8 mouse cellular contexts compared by ENCODE assay signal in genomic region chr10:70519640-70520099, GRCm38 (mm10).
DNase-seq lines count a peak whose midpoint lies in the region; ATAC-seq lines count a peak whose summit lies in the region.

No protein-coding gene starts in this region.

- H3K27ac ChIP-seq in forebrain, embryonic 16.5 days (ENCODE audit: low read length): no peak overlapping the region; the same call in 1 of the 2 replicates
- peak overlapping the region; percentile 77 for H3K27ac ChIP-seq in midbrain, embryonic 13.5 days

- peaks cover 26% of the 10 kb centered on the region for H3K4me1 ChIP-seq in forebrain, embryonic 16.5 days (replicated peaks; ENCODE audit: control insufficient read depth, insufficient read depth, low read length)
- peaks cover 30% of the 10 kb centered on the region for H3K4me1 ChIP-seq in midbrain, embryonic 13.5 days (replicated peaks)

- 6% methylated on average over 14 of the region's 14 CpGs for WGBS in forebrain, embryonic 16.5 days
- 7% methylated on average over 14 of the region's 14 CpGs for WGBS in midbrain, embryonic 13.5 days

- peak overlapping the region; percentile 76 for H3K4me2 ChIP-seq in forebrain, embryonic 16.5 days (ENCODE audit: low read length)
- H3K4me2 ChIP-seq in midbrain, embryonic 13.5 days (replicated peaks): peak overlapping the region; percentile 77

- H3K4me3 ChIP-seq in forebrain, embryonic 16.5 days (replicated peaks; ENCODE audit: low read length): peak overlapping the region; percentile 49
- peak overlapping the region; percentile 50 for H3K4me3 ChIP-seq in midbrain, embryonic 13.5 days (replicated peaks)

- H3K36me3 ChIP-seq in forebrain, embryonic 16.5 days (ENCODE audit: control insufficient read depth, insufficient read depth): no peaks in the 10 kb centered on the region
- H3K36me3 ChIP-seq in midbrain, embryonic 13.5 days: 0 out of 2 replicates have a peak, but pooled peaks cover 19% of the 10 kb centered on the region

- H3K27me3 ChIP-seq in forebrain, embryonic 16.5 days (replicated peaks; ENCODE audit: control insufficient read depth, insufficient read depth, low read length): no peaks in the 10 kb centered on the region
- no peaks in the 10 kb centered on the region; the same call in 1 of the 2 replicates for H3K27me3 ChIP-seq in midbrain, embryonic 13.5 days

- no peak for ATAC-seq in forebrain, embryonic 16.5 days
- ATAC-seq in midbrain, embryonic 13.5 days: peak; percentile 46
- no peak for ATAC-seq in CD4-positive, CD25-positive, alpha-beta regulatory T cell, adult 4 months

- DNase-seq in adrenal gland, adult (ENCODE audit: inconsistent age in 2 of 2, low spot score in 1 of 2): peak; percentile 60 to 68
- DNase-seq in adrenal gland, adult 8-10 months: no peak
- peak; percentile 12 to 24 for DNase-seq in layer of hippocampus, postnatal 25 days (ENCODE audit: extremely low spot score in 1 of 2, low spot score in 1 of 2)
- no peak for DNase-seq in layer of hippocampus, postnatal 14 days (ENCODE audit: low spot score in 2 of 2)
- DNase-seq in embryo, embryonic 10 days (ENCODE audit: low spot score): no peak

- H3K9me3 ChIP-seq in forebrain, embryonic 16.5 days (ENCODE audit: control insufficient read depth, low read length): no peaks in the 10 kb centered on the region
- no peaks in the 10 kb centered on the region for H3K9me3 ChIP-seq in midbrain, embryonic 13.5 days

- H3K9ac ChIP-seq in forebrain, embryonic 16.5 days (replicated peaks; ENCODE audit: low read depth, low read length): peak overlapping the region; percentile 64
- H3K9ac ChIP-seq in midbrain, embryonic 13.5 days (replicated peaks): peak overlapping the region; percentile 72

Comparison
In these comparisons a context has a peak if more than half of its experiments do, and no peak if none do; other contexts are left out.
1. DNase-seq: peak in adrenal gland, adult (2 of 2) and layer of hippocampus, postnatal 25 days (2 of 2); none in adrenal gland, adult 8-10 months (single experiment), layer of hippocampus, postnatal 14 days (0 of 2) and embryo, embryonic 10 days (single experiment).